Mouse (Mus musculus) spleen, postnatal 4 days (tissue): ENCODE measurements around the gene P2ry12.

Experiments used
- DNase-seq, 2 experiments: peaks; one replicate each; pipeline ENCODE4 v3.0.0; 2022; ENCODE audit warnings: low spot score in 2 of 2

Gene P2ry12

GRCm38 (mm10) chr3:59262704-59263103 is at the start of gene P2ry12:
Gene P2ry12, minus strand, starts transcription at chr3:59262871.
- DNase-seq, result no peak

- DNase-seq, result no peak
These were observed 42.8 kb upstream of the P2ry12 start for GRCm38 (mm10) chr3:59305518-59305917.

GRCm38 (mm10) chr3:59304944-59305343 is 42.3 kb upstream of the P2ry12 start:
- no peak for DNase-seq

- no peak for DNase-seq
These were observed 35.0 kb upstream of the P2ry12 start for GRCm38 (mm10) chr3:59297653-59298052.

GRCm38 (mm10) chr3:59296563-59297130 is 34.0 kb upstream of the P2ry12 start:
- no peak for DNase-seq

GRCm38 (mm10) chr3:59295699-59296562 is 33.3 kb upstream of the P2ry12 start:
- DNase-seq, result no peak

GRCm38 (mm10) chr3:59293437-59294199 is 30.9 kb upstream of the P2ry12 start:
- no peak for DNase-seq

- DNase-seq, result no peak
These were observed 27.9 kb upstream of the P2ry12 start for GRCm38 (mm10) chr3:59290551-59290950.

- no peak for DNase-seq
These were observed 15.9 kb upstream of the P2ry12 start for GRCm38 (mm10) chr3:59278620-59279019.

GRCm38 (mm10) chr3:59278254-59278533 is 15.5 kb upstream of the P2ry12 start:
- no peak for DNase-seq

GRCm38 (mm10) chr3:59277502-59278253 is 15.0 kb upstream of the P2ry12 start:
- DNase-seq, result no peak

- no peak for DNase-seq
These were observed 8.1 kb upstream of the P2ry12 start for GRCm38 (mm10) chr3:59270811-59271210.

GRCm38 (mm10) chr3:59263988-59264387 is 1.3 kb upstream of the P2ry12 start:
- DNase-seq, result no peak

- no peak for DNase-seq
These were observed 746 bp upstream of the P2ry12 start for GRCm38 (mm10) chr3:59263417-59263816.

GRCm38 (mm10) chr3:59261709-59262472 is 780 bp downstream of the P2ry12 start:
- no peak for DNase-seq

- DNase-seq, result peak in 1 of 2 experiments; percentile 13
These were observed 1.9 kb downstream of the P2ry12 start for GRCm38 (mm10) chr3:59260745-59261144.

- DNase-seq, result peak; percentile 37 to 67
These were observed 4.7 kb downstream of the P2ry12 start for GRCm38 (mm10) chr3:59257740-59258664.

GRCm38 (mm10) chr3:59250454-59250853 is 12.2 kb downstream of the P2ry12 start:
- no peak for DNase-seq

GRCm38 (mm10) chr3:59248031-59248430 is 14.6 kb downstream of the P2ry12 start:
- no peak for DNase-seq

GRCm38 (mm10) chr3:59243384-59243783 is 19.3 kb downstream of the P2ry12 start:
- no peak for DNase-seq
